8 mouse cellular contexts compared by ENCODE assay signal in the genomic region with DNA sequence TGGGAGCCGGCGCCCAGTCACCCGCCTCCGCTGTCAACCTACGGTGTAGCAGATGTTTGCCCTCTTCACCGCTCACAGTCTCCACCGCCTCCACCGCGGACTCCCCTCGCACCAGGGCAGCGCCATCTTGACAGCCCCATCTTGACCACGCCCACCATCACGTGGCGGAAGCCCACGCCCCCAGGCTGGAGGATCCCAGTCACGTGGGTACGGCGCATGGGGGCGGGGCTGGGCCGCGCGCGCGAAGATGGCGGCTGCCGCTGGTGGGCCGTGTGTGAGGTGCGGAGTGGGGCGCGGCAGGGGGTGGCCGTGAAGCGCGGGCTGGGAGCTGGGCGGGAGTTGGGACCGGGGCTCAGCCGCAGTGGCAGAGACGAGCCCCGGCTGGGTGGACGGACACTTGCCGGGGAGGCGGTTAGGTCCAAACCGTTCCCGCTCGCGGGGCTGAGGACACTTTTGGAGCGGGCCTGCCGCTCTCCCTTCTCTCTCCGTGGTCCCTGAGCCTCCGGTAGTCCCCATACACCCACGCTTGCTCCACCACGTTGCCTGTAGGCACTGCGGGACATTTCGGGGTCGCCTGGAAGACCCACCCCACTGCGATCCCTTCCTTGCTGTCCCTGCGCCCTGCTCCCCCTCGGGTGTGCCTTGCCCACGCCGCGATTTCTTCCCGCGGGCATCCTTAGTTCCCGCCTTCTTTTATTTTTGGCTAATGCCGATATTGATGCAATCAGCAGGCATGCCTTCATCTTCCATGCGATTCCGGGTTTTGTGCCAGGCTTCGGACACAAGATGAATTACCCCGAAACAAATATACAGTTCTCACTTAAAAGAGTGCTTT. TPM values are rescaled to one million over a fixed set of nuclear protein-coding genes. Genes with fewer than 3 reads are reported as not detected.
DNase-seq lines count a peak whose midpoint lies in the region; ATAC-seq and TF ChIP-seq lines count a peak whose summit lies in the region.

A gene (minus strand): TSS at position 143 of the 835 bp plus-strand sequence.
A gene (plus strand): TSS at position 206 of the 835 bp plus-strand sequence.

- peak within 1 kb of the TSS; percentile 70 for H3K27ac ChIP-seq in embryonic facial prominence, embryonic 14.5 days (replicated peaks; ENCODE audit: low read depth, low read length)
- H3K27ac ChIP-seq in limb, embryonic 14.5 days (replicated peaks; ENCODE audit: low read depth, low read length) = 0 out of 2 replicates have a peak within 1 kb of the TSS, but pooled peaks have one; percentile 61
- H3K27ac ChIP-seq in midbrain, postnatal 0 days (ENCODE audit: low read depth, low read length) = peak within 1 kb of the TSS; percentile 71

- H3K9me3 ChIP-seq in embryonic facial prominence, embryonic 14.5 days (ENCODE audit: control insufficient read depth, low read length) = no peaks in the 10 kb centered on the region
- no peaks in the 10 kb centered on the region for H3K9me3 ChIP-seq in limb, embryonic 14.5 days (ENCODE audit: control insufficient read depth, low read length)
- no peaks in the 10 kb centered on the region for H3K9me3 ChIP-seq in midbrain, postnatal 0 days (ENCODE audit: low read length)

- ATAC-seq in embryonic facial prominence, embryonic 14.5 days (ENCODE audit: low read depth) = peak; percentile 94
- ATAC-seq in limb, embryonic 14.5 days (ENCODE audit: low FRiP score, low read depth) = peak; percentile 95
- ATAC-seq in midbrain, postnatal 0 days (ENCODE audit: low FRiP score) = peak; percentile 96

- peak; percentile 89 for DNase-seq in 3T3-L1 (ENCODE audit: low read depth, low spot score)
- peak; percentile 97 to 98 for DNase-seq in adrenal gland, postnatal 4 days (ENCODE audit: low spot score in 2 of 2)
- DNase-seq in embryonic facial prominence, embryonic 14.5 days (ENCODE audit: low spot score) = peak; percentile 97
- DNase-seq in heart, adult 8-10 months (ENCODE audit: low spot score) = peak; percentile 95
- peak; percentile 96 for DNase-seq in kidney, adult 9 months
- DNase-seq in limb, embryonic 14.5 days (ENCODE audit: low spot score) = peak; percentile 93
- DNase-seq in midbrain, postnatal 0 days (ENCODE audit: low spot score) = peak; percentile 96
- peak; percentile 96 to 98 for DNase-seq in spleen, postnatal 14 days (ENCODE audit: low spot score in 2 of 2)

- peak; percentile 70; the same call in 1 of the 2 replicates for TF ChIP-seq POLR2A in limb, embryonic 14.5 days (IDR thresholded peaks at IDR 0.05; ENCODE audit: borderline replicate concordance, extremely low read depth, insufficient read depth, insufficient read length)

- peaks cover 15% of the 10 kb centered on the region for H3K4me1 ChIP-seq in embryonic facial prominence, embryonic 14.5 days (ENCODE audit: control insufficient read depth, insufficient read depth, low read length)
- H3K4me1 ChIP-seq in limb, embryonic 14.5 days (ENCODE audit: control insufficient read depth, insufficient read depth, low read length) = peaks cover 14% of the 10 kb centered on the region
- H3K4me1 ChIP-seq in midbrain, postnatal 0 days (ENCODE audit: insufficient read depth, low read length) = peaks cover 16% of the 10 kb centered on the region

- peak within 1 kb of the TSS; percentile 95 for H3K9ac ChIP-seq in embryonic facial prominence, embryonic 14.5 days (ENCODE audit: low read depth, low read length)
- peak within 1 kb of the TSS; percentile 88 for H3K9ac ChIP-seq in limb, embryonic 14.5 days (ENCODE audit: low read depth, low read length, severe bottlenecking)
- peak within 1 kb of the TSS; percentile 70 for H3K9ac ChIP-seq in midbrain, postnatal 0 days (replicated peaks; ENCODE audit: low read length, poor library complexity, severe bottlenecking)

- peak within 1 kb of the TSS; percentile 95 for H3K4me3 ChIP-seq in embryonic facial prominence, embryonic 14.5 days (ENCODE audit: low read depth, low read length)
- H3K4me3 ChIP-seq in limb, embryonic 14.5 days (replicated peaks; ENCODE audit: low read length) = peak within 1 kb of the TSS; percentile 96
- H3K4me3 ChIP-seq in midbrain, postnatal 0 days (ENCODE audit: low read depth, low read length) = peak within 1 kb of the TSS; percentile 89

- TF ChIP-seq CTCF in midbrain, postnatal 0 days (IDR thresholded peaks at IDR 0.05) = peak; percentile 2; the same call in 1 of the 2 replicates

- peak within 1 kb of the TSS; percentile 93 for H3K4me2 ChIP-seq in embryonic facial prominence, embryonic 14.5 days (ENCODE audit: low read depth, low read length)
- peak within 1 kb of the TSS; percentile 94 for H3K4me2 ChIP-seq in limb, embryonic 14.5 days (replicated peaks; ENCODE audit: low read depth, low read length, severe bottlenecking)
- peak within 1 kb of the TSS; percentile 97 for H3K4me2 ChIP-seq in midbrain, postnatal 0 days (ENCODE audit: low read depth, low read length, poor library complexity, severe bottlenecking)

- under 1% methylated on average over 32 of the region's 68 CpGs for WGBS in embryonic facial prominence, embryonic 14.5 days
- WGBS in limb, embryonic 14.5 days = under 1% methylated on average over 62 of the region's 68 CpGs
- under 1% methylated on average over 63 of the region's 68 CpGs for WGBS in midbrain, postnatal 0 days

- 0 out of 2 replicates have a peak, but pooled peaks cover 3% of the 10 kb centered on the region for H3K36me3 ChIP-seq in embryonic facial prominence, embryonic 14.5 days (ENCODE audit: control insufficient read depth, insufficient read depth, low read length)
- peaks cover 12% of the 10 kb centered on the region; the same call in 1 of the 2 replicates for H3K36me3 ChIP-seq in limb, embryonic 14.5 days (ENCODE audit: control insufficient read depth, insufficient read depth, low read length)
- 0 out of 2 replicates have a peak, but pooled peaks cover 7% of the 10 kb centered on the region for H3K36me3 ChIP-seq in midbrain, postnatal 0 days (ENCODE audit: insufficient read depth, low read length)

- no peaks in the 10 kb centered on the region for H3K27me3 ChIP-seq in embryonic facial prominence, embryonic 14.5 days (replicated peaks; ENCODE audit: control insufficient read depth, insufficient read depth, low read length)
- H3K27me3 ChIP-seq in limb, embryonic 14.5 days (ENCODE audit: control insufficient read depth, insufficient read depth, low read length) = no peaks in the 10 kb centered on the region
- no peaks in the 10 kb centered on the region for H3K27me3 ChIP-seq in midbrain, postnatal 0 days (ENCODE audit: insufficient read depth, low read length)

RNA-seq across cellular contexts. Expression of the first gene that starts in this region (rescaled TPM):
- total RNA-seq in adrenal gland, postnatal 4 days (2021) = 10 to 100 TPM; 36.0 to 36.5 TPM
- 30.2 and 30.8 TPM in 2 replicates for polyA plus RNA-seq in embryonic facial prominence, embryonic 14.5 days (2014; fragmentation: Nextera tagmentation; extraction: Ambion mirVana)
- total RNA-seq in heart, adult 8-10 months (2022) = 10 to 100 TPM; 20.8 to 25.2 (median 24.1) TPM
- polyA plus RNA-seq in limb, embryonic 14.5 days (2012; rRNA removed) = 13.8 and 19.0 TPM in 2 replicates
- 31.0 and 32.4 TPM in 2 replicates for polyA plus RNA-seq in limb, embryonic 14.5 days (2014; fragmentation: Nextera tagmentation; extraction: Ambion mirVana)
- total RNA-seq in midbrain, postnatal 0 days (2014; rRNA removed) = 35.4 and 44.7 TPM in 2 replicates
- 38.7 and 42.9 TPM in 2 replicates for polyA plus RNA-seq in midbrain, postnatal 0 days (2015; fragmentation: Nextera tagmentation; extraction: Ambion mirVana)

RNA-seq across cellular contexts. Expression of the second gene that starts in this region (rescaled TPM):
- total RNA-seq in adrenal gland, postnatal 4 days (2021) = 10 to 100 TPM; 46.9 TPM
- 35.4 and 39.4 TPM in 2 replicates for polyA plus RNA-seq in embryonic facial prominence, embryonic 14.5 days (2014; fragmentation: Nextera tagmentation; extraction: Ambion mirVana)
- total RNA-seq in heart, adult 8-10 months (2022) = 10 to 100 TPM; 15.3 to 19.8 (median 16.4) TPM
- 55.6 and 73.6 TPM in 2 replicates for polyA plus RNA-seq in limb, embryonic 14.5 days (2012; rRNA removed)
- 39.8 and 42.6 TPM in 2 replicates for polyA plus RNA-seq in limb, embryonic 14.5 days (2014; fragmentation: Nextera tagmentation; extraction: Ambion mirVana)
- total RNA-seq in midbrain, postnatal 0 days (2014; rRNA removed) = 29.5 and 33.4 TPM in 2 replicates
- 12.2 and 15.7 TPM in 2 replicates for polyA plus RNA-seq in midbrain, postnatal 0 days (2015; fragmentation: Nextera tagmentation; extraction: Ambion mirVana)

Comparison
In these comparisons a context has a peak if more than half of its experiments do, and no peak if none do; other contexts are left out.
1. Peak in every context shown above with its lines: DNase-seq, ATAC-seq, H3K4me3 ChIP-seq and H3K27ac ChIP-seq.